In genomic region chr1:186019511-186019910, GRCm38 (mm10) we compare ENCODE assay signal across 20 mouse cellular contexts.
"Had no signal": no experiment of that assay in that cellular context is flagged by ENCODE, and none has a peak within 500 bp of the region (broad histone marks: within the 10 kb centered on the region; RNA-seq: fewer than 3 reads in every experiment).

No protein-coding gene starts in this region.

- H3K27ac ChIP-seq: liver, embryonic 15.5 days; lung, embryonic 15.5 days; midbrain, embryonic 10.5 days; midbrain, embryonic 12.5 days; midbrain, embryonic 15.5 days; neural tube, embryonic 13.5 days; neural tube, embryonic 15.5 days had no signal

- H3K4me1 ChIP-seq: liver, embryonic 15.5 days; midbrain, embryonic 10.5 days; midbrain, embryonic 12.5 days; midbrain, embryonic 15.5 days; neural tube, embryonic 13.5 days; neural tube, embryonic 15.5 days had no signal

- H3K27me3 ChIP-seq: liver, embryonic 15.5 days; lung, embryonic 15.5 days; midbrain, embryonic 12.5 days; midbrain, embryonic 15.5 days; neural tube, embryonic 13.5 days; neural tube, embryonic 15.5 days had no signal

- H3K36me3 ChIP-seq: liver, embryonic 15.5 days; lung, embryonic 15.5 days; midbrain, embryonic 10.5 days; midbrain, embryonic 12.5 days; midbrain, embryonic 15.5 days; neural tube, embryonic 13.5 days; neural tube, embryonic 15.5 days had no signal

- DNase-seq: liver, postnatal 0 days; lung, adult 2 months; lung, postnatal 4 days; retina, postnatal 1 day; right cerebral cortex, adult 18-20 months; right cerebral cortex, postnatal 25 days; right cerebral cortex, postnatal 4 days; spleen, adult 18-20 months; thymus, adult 18-20 months; thymus, postnatal 14 days; thymus, postnatal 36 days had no signal

- H3K4me3 ChIP-seq: liver, embryonic 15.5 days; lung, embryonic 15.5 days; midbrain, embryonic 10.5 days; midbrain, embryonic 12.5 days; midbrain, embryonic 15.5 days; myocyte; neural tube, embryonic 13.5 days; neural tube, embryonic 15.5 days had no signal

- H3K4me2 ChIP-seq: liver, embryonic 15.5 days; lung, embryonic 15.5 days; midbrain, embryonic 12.5 days; midbrain, embryonic 15.5 days; neural tube, embryonic 13.5 days; neural tube, embryonic 15.5 days had no signal

- ATAC-seq: liver, postnatal 0 days; lung, postnatal 0 days; midbrain, embryonic 15.5 days had no signal

- H3K9ac ChIP-seq: liver, embryonic 15.5 days; liver, postnatal 0 days; lung, embryonic 15.5 days; midbrain, embryonic 12.5 days; midbrain, embryonic 15.5 days; neural tube, embryonic 13.5 days; neural tube, embryonic 15.5 days had no signal

- H3K9me3 ChIP-seq: midbrain, embryonic 15.5 days; neural tube, embryonic 15.5 days had no signal
